Mouse (Mus musculus) heart, adult 10 weeks (tissue): Measurements from ENCODE around the gene Klk1b26. TPM values are rescaled to one million over a fixed set of nuclear protein-coding genes. Genes with fewer than 3 reads are reported as not detected.

Experiments
- polyA plus RNA-seq: library from polyadenylated mRNA; stranded (reverse); fragments of 350-450 nt; fragmentation: Illumina TruSeq; extraction: RNeasy Lipid Tissue Mini Kit (QIAGEN cat#74804); gene quantifications from one replicate; pipeline ENCODE4 v1.2.3, GENCODE M21; 2014; ENCODE audit warnings: low read depth, low replicate concordance

Klk1b26 gene
- 0.45 TPM for polyA plus RNA-seq

DNA sequence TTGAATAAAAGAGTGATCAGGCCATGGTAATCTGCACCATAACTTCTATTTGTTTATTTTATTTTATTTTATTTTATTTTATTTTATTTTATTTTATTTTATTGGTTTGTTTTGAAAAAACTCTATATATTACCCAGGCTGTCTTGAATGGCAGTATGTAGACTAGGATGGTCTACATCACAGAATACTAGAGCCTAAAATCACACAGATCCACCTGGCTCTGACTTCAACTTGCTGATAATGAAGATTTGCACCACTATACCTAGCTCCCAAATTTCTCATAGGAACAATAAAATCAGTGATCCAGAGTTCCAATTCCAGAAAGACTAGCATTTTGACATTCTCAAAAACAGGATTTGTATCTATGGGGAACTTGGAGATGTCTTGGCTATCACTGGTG is at the start of gene Klk1b26:
Gene Klk1b26, plus strand, starts transcription at position 301 of the 400 bp plus-strand sequence.

DNA sequence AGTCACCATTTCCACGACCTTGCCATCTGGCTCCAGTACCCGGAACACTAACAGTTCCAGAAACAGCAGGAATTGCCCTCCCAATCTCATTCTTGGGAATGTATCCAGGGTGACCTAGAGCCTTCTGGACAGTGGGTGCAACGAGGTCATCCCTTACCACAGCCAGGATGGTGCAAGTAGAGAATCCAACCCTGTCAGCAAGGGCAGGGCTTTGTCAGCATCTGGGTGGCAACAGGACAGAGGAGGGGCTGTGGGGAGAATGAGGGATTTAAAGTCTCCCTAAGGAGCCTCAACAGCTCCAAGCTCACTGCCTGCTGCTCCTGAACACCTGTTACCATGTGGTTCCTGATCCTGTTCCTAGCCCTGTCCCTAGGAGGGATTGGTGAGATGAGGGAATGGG is 45.5 kb upstream of the Klk1b26 start, which contains the start of gene Klk1b1:
Gene Klk1b1, plus strand, starts transcription at position 301 of the 400 bp plus-strand sequence.

DNA sequence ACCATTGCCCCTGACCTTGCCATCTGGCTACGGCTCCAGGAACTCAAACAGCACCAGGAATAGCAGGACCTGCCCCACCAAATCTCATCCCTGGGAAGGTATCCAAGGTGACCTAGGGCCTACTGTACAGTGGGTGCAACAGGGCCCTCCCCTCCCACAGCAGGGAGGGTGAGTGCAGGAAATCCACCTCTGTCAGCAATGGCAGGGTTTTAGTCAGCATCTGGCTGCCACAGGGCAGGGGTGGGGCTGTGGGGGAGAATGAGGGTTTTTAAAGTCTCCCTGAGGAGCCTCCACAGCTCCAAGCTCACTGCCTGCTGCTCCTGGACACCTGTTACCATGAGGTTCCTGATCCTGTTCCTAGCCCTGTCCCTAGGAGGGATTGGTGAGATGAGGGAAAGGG is 36.2 kb upstream of the Klk1b26 start, which contains the start of gene Klk1b9:
Gene Klk1b9, plus strand, starts transcription at position 301 of the 400 bp plus-strand sequence.

DNA sequence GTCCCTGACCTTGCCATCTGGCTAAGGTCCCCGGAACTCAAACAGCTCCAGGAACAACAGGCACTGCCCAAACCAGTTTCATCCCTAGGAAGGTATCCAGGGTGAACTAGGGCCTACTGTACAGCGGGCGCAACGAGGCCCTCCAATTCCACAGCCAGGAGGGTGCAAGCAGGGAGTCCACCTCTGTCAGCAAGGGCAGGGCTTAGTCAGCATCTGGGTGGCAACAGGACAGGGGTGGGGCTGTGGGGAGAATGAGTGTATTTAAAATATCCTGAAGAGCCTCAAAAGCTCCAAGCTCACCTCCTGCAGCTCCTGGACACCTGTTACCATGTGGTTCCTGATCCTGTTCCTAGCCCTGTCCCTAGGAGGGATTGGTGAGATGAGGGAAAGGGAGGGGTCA is 16.4 kb upstream of the Klk1b26 start, which contains the start of gene Klk1b11:
Gene Klk1b11, plus strand, starts transcription at position 301 of the 400 bp plus-strand sequence.

DNA sequence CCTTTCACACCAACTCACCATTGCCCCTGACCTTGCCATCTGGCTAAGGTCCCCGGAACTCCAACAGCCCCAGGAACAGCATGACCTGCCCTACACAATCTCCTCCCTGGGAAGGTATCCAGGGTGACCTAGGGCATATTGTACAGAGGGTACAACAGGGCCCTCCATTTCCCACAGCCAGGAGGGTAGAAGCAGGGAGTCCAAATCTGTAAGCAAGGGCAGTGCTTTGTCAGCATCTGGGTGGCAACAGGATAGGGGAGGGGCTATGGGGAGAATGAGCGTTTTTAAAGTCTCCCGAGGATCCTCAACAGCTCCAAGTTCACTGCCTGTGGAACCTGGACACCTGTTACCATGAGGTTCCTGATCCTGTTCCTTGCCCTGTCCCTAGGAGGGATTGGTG is 40.0 kb downstream of the Klk1b26 start, which contains the start of gene Klk1b27:
Gene Klk1b27, plus strand, starts transcription at position 301 of the 400 bp plus-strand sequence.

Other genes starting within 250 kb of the Klk1b26 start
- gene Klk12, start 243.3 kb upstream of the Klk1b26 start, polyA plus RNA-seq, result not detected
- not detected for gene Klk11, start 237.6 kb upstream of the Klk1b26 start, polyA plus RNA-seq
- not detected for gene Klk10, start 231.1 kb upstream of the Klk1b26 start, polyA plus RNA-seq
- gene Klk9, start 220.3 kb upstream of the Klk1b26 start, polyA plus RNA-seq, result not detected
- gene Klk8, start 214.6 kb upstream of the Klk1b26 start, polyA plus RNA-seq, result 8.1 TPM
- not detected for gene Klk7, start 200.9 kb upstream of the Klk1b26 start, polyA plus RNA-seq
- not detected for gene Klk6, start 187.7 kb upstream of the Klk1b26 start, polyA plus RNA-seq
- gene Klk5, start 170.2 kb upstream of the Klk1b26 start, polyA plus RNA-seq, result not detected
- not detected for gene Klk4, start 131.0 kb upstream of the Klk1b26 start, polyA plus RNA-seq
- not detected for gene Klk15, start 78.4 kb upstream of the Klk1b26 start, polyA plus RNA-seq
- not detected for gene Klk1b8, start 61.5 kb upstream of the Klk1b26 start, polyA plus RNA-seq
- not detected for gene Klk1b1, start 45.4 kb upstream of the Klk1b26 start, polyA plus RNA-seq
- gene Klk1b9, start 36.1 kb upstream of the Klk1b26 start, polyA plus RNA-seq, result not detected
- not detected for gene Klk1b11, start 16.3 kb upstream of the Klk1b26 start, polyA plus RNA-seq
- not detected for gene Klk1b27, start 40.1 kb downstream of the Klk1b26 start, polyA plus RNA-seq
- not detected for gene Klk1b21, start 90.2 kb downstream of the Klk1b26 start, polyA plus RNA-seq
- not detected for gene Klk1b22, start 100.5 kb downstream of the Klk1b26 start, polyA plus RNA-seq
- not detected for gene Klk1b16, start 124.6 kb downstream of the Klk1b26 start, polyA plus RNA-seq
- not detected for gene Klk1b24, start 176.1 kb downstream of the Klk1b26 start, polyA plus RNA-seq
- not detected for gene Klk1b3, start 186.0 kb downstream of the Klk1b26 start, polyA plus RNA-seq
- gene Klk1b4, start 195.3 kb downstream of the Klk1b26 start, polyA plus RNA-seq, result not detected
- gene Klk1b5, start 203.8 kb downstream of the Klk1b26 start, polyA plus RNA-seq, result not detected
- not detected for gene Klk1, start 213.2 kb downstream of the Klk1b26 start, polyA plus RNA-seq
- gene Gm36864, start 224.0 kb downstream of the Klk1b26 start, polyA plus RNA-seq, result not detected
- gene 1700028J19Rik, start 234.5 kb downstream of the Klk1b26 start, polyA plus RNA-seq, result 0.68 TPM
- 18.5 TPM for gene 2410002F23Rik, start 234.6 kb downstream of the Klk1b26 start, polyA plus RNA-seq
- gene Acp4, start 245.2 kb downstream of the Klk1b26 start, polyA plus RNA-seq, result not detected
- gene Gm15517, start 249.3 kb downstream of the Klk1b26 start, polyA plus RNA-seq, result not detected